Mouse (Mus musculus) layer of hippocampus, postnatal 14 days (tissue): ENCODE results near the gene Cdkl4. TPM values are rescaled to one million over a fixed set of nuclear protein-coding genes. Genes with fewer than 3 reads are reported as not detected.

Experiments
- DNase-seq, 2 experiments: peaks; one replicate each; pipeline ENCODE4 v3.0.0; 2021 to 2022; ENCODE audit warnings: low spot score in 2 of 2, mixed read lengths in 1 of 2
- total RNA-seq, 2 experiments: library from RNA; stranded (reverse); gene quantifications; 2 replicates each; pipeline ENCODE4 v1.2.3; 2021

Cdkl4 gene
- total RNA-seq, 2 experiments from 2014 or later, result 13.3 to 15.5 TPM

DNA sequence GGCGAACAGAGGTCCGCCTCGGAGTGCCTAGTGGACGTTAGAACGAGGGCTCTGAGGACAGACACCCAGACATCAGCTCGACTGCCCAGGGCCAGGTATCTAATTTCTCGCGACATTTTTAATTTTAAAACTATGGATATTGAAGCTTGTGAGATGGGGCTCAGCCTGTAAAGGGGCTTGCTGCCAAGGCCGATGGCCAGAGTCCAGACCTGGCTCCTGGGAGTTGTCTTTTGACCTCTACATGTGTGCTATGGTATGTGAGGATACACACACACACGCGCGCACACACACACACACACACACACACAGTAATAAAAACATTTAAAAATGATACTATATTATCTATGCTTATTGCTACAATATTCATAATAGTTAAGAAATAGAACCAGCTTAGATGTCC is 58.8 kb downstream of the Cdkl4 start:
- DNase-seq, result no peak

DNA sequence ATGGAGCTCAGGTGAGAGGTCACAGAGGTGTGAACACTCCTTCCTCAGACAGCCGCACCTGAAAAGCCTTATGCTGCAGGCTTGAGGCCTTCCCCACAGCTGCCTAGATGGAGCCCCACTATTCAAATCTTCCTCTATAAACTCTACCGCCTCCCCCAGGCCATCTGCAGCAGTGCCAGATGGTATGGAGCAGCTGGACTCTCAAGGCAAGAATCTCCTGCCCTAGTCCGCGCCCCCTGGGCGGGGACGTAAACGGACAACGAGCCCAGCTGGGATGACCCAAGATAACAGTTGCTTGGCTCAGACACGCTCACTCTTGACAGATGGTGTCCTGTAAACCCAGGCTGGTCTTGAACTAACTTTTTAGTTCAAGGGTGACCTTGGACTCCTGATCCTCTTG is 60.4 kb downstream of the Cdkl4 start:
- DNase-seq, result no peak

DNA sequence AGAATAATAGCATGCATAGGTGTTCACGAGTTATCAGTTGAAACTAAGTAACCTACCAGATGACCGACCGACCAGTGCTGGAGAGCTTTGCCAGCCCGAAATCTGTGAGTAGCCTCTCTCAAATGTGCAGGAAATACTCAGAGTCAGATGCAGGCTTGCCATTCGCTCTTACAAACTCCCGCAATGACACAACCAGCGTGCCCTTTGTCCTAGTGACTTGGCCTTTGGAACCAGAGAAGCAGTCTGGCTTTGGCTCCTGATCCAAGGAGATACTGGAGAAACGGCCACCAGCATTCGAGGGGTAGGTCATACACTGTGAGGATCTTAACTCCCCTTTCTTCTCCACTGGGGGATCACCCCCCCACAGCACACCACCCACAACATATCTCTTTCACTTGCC is 61.7 kb downstream of the Cdkl4 start:
- no peak for DNase-seq

DNA sequence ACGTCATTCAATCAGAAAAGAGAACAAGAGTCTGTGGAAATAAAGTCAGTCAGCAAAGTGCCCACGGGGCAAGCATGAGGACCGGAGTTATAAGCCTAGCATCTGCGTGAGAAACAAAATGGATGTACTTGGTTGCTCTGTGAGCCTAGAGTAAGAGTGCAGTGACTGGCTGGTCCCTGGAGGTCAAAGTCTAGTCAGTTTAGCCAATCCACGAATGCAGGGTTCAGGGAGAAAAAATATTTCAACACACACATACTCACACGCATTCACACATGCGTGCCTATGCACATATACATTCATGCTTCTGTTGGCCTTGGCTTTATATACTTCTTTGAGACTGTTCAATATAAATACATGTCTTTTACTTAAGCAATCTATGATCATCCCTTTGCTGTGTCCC is 62.1 kb downstream of the Cdkl4 start:
- no peak for DNase-seq

DNA sequence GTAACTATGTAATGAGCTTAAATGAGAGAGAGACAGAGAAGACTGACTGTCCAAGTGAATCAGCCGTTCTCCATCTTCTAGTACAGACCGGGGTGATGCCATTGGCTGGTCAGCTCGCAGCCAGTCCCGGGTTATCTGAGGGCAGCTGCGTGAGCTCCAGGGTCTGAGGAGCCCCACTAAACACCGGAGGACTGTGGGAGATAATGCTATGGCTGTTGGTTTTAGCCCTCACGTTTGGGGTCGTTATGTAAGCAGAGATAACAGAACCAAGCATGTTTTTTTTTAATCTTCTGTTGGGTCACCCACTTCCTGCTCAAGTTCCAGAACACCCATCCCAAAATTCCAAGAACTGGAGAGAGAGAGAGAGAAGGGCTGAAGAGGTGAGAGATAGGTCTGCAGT is 63.8 kb downstream of the Cdkl4 start:
- no peak for DNase-seq

DNA sequence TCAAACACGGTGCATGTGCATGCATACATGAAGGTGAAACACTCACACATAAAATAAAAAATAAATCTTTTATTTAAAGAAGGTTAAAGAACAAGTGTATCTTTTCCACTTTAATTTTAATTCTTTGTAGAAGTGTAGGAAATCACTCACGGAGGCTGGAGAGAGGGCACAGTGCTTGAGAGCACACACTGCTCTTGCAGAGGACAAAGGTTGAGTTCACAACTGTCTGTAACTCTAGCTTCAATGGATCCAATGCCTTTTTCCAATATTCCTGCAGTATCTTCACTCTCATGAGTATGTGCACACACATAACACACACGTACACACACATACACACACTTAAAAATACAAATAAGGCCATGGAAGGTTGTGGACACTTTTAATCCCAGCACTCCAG is 67.2 kb downstream of the Cdkl4 start:
- DNase-seq, result no peak

DNA sequence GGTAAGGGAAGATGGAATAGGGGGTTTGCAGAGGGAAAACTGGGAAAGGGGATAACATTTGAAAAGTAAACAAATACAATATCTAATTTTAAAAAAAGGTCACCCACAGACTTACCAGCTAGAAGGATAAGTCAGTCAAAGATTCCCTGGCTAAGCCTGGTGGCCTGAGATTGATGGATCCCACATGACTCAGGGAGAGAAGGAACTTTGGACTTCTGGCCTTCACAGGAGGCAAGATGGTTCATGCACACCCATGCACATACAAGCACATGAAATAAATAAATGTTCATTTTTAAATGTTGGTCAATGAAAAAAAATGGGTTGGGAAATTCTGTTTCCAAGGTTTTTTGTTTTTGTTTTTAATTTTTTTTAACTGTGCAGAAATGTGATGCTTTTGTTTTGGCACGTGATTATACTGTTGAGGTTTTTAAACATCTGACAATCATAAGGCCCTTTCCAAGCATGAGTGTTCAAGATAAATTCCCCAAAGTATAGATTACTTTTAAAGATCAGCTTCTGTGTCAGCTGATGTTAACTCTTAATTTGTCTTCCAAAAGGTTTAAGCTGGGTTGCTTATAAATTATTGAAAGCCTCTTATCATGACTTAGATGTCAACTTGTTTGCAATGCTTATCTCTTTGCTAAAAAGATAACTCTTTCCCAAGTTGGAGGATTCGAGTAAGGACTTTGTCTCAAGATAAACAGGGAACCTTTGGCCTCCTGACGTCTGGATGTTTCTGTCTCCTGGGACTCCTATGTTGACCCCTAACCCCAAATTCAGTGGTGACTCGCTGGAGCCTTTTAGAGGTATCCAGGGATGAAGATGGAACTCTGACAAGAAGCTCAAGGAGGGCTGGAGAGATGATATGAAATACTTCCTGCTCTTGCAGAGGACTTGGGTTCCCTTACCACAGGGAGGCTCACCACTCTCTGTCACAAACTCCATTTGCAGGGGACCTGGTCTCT is 67.8 kb downstream of the Cdkl4 start:
- DNase-seq, result no peak

DNA sequence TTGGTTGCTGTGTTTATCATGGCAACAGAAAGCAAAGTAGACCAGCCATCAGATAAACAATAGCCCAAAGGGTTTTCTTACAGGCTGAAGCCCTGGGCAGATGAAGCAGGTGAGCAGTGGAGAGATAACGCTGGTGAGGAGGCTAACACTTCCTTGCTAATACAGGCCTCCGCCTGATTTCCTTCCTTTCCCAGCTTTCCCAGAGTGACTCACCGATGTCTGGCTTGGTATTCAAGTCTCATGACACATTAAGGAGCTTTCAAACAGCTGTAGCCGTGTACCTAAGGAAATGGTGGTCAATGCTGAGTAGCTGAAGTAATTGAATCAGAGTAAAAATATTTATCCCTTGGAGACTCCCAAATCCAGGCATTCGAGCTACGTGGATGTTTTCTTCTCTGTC is 71.8 kb downstream of the Cdkl4 start:
- no peak for DNase-seq

DNA sequence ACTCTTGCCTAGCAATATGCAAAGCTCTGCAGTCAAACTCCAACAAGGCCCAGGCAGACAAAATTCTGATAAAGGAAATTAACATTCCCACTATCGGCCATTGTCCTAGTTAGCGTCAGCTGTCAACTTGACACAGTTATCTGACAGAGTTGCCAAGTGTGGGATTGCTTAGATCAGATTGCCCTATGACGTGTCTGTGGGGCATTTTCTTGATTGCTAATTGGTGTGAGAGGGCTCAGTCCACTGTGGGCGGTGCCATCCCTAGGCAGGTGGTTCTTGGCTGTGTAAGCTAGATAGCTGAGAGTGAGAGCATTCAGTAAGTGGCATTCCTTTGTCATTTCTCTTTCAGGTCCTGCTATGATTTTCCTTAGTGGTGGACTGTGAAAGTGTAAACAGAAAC is 72.3 kb downstream of the Cdkl4 start:
- DNase-seq, result no peak

DNA sequence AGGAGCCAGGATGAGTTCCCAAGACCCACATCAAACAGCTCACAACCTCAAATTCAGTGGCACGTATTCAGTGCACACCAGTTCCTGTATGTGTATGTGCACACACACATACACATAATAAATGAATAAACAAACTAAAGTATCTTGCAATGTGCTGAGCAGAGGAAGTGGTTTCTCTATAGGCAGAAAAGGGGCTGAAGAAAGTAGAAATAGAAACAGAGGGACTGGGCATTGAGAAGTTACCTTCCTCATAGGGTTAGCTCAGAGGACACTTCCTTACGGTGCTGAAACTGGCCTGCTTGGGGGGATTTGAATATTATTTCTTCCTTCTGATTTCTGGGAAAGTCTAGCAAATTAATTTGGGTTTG is 75.8 kb downstream of the Cdkl4 start:
- DNase-seq, result no peak

DNA sequence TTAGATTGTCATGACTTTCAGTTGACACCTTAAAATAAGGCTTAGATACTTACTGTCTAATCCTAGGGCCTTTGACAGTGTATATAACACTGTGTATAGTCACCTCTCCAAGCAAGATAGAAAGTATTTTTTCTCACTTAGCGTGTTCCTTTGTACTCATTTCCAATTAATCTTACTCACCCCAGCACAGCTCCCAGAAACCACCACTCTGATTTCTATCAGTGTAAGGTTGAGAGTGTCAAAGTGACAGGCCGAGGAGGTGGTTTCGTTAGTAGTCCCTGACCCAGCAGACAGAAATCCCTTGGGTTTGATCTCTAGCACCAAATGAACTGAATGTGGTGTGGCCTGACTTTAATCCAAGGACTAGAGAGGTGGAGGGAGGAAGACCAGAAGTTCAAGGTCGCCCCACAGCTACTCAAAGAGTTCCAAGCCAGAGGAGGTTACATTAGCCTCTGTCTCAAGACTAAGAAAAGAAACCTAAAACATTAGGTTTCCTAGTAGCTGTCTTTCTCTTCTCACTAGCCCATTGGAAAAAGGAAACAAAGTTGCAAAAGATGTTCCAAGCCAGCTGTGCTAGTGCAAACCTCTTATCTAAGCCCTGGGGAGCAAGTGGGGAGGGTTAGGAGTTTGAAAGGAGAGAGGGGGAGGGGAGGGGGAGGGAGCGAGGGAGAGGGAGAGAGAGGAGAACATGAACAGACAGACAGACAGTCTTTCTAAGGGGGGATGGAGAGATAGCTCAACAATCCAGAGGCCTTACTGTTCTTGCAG is 76.4 kb downstream of the Cdkl4 start:
- no peak for DNase-seq

DNA sequence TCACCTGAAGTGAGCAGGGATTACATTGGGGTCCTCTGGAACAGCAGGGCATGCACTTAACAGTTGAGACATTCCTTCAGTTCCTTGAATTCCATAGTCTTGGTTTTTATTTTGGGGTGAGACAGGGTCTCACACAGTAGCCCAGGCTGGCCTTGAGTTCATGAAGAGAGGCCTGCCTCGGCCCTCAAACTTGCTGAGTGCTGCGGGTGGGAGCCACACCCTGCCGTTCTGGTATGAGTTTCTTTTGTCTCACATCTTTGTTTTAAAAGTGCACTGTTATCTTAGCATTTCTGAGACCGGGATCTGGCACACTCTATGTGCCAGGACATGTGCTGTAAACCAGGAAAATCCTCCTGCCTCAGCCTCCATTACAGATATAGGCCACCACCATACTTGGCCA is 77.6 kb downstream of the Cdkl4 start:
- DNase-seq, result no peak

DNA sequence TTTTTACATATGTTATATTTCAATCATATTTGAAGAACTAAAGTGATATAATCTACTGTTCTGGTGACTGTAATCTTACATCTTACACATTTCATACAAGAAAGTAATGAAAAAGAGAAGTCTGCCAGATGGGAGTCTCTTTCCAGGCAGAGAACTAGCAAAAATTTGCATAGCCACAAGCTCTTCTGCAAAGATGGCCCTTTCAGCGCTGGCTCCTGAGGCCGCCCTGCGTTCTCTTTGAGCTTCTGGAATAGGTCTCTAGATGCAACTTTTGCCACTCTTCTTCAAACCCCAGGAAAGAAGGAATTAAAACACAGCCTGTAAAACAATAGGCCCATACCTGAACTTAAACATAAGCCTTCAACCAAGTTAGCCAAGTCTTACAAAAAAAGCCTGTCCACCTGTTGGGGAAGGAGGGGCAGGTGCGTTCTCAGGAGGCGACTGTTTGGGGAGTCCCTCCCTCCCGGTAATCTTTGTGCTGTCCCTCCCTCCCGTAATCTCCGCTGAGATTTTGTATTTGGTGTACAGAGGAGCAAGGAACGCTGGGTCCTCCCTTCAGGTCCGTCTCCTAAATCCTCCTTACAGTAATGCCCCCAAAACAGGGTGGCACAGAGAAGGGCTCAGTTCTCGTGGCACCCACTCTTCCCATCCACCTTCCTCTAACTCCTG is 78.9 kb downstream of the Cdkl4 start:
- no peak for DNase-seq

DNA sequence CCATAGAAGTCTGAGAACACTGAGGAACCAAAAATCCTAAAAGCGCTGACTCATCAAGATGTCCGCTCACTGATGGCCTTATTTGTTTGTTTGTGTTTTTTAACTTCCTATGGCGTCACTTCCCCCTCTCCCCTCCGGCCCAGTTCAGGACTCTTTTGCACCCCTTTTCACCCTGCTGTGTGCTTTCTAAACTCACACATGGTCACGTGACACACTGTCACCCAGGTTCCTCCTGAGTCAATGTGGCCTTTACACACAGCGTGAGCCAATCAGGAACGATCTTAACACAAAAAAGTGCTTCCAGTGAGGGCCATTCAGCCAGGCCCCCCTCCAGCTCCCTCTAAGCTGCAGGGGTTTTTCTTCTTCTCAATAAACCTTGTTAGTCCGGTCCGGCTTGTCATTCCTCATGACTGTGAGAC is 80.4 kb downstream of the Cdkl4 start:
- no peak for DNase-seq

DNA sequence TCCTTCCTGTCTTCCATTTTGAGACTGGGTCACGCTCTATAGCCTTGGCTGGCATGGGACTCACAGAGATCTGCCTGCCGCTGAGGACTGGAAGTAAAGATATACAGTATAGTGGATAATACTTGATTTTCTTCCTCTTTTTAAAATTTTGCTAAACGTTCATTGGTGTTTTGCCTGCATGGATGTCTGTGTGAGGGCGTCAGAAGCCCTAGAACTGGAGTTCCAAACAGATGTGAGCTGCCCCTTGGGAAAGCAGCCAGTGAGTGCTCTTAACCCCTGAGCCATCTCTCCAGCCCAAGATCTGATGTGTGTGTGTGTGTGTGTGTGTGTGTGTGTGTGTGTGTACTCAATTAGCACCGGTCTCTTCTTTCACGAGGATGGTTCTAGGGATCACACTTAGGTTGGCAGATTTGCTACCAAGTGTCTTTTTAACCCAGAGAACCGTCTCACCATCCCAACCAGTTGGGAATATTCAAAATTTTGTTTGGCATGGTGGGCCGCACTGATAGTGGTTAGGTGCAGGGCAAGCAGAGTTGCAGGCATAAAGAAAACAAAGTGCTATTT is 80.9 kb downstream of the Cdkl4 start:
- no peak for DNase-seq

DNA sequence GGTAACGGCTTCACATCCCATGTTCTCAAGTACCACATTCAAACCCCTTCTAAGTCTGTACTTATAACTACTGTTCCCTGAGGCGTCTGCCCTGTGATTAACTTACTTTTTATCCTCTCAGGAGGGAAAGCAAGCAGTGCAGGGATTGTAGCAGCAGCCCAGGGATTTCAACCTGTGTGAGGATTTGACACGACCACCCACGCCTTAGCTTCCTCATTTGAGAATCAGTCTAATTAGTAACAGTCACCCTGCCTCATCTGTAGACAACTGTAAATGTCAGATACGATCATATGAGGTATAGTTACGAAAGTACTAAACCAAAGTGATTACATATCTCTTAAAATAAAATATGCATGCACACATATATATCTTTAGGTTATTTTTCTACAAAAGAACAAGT is 81.4 kb downstream of the Cdkl4 start:
- DNase-seq, result no peak

DNA sequence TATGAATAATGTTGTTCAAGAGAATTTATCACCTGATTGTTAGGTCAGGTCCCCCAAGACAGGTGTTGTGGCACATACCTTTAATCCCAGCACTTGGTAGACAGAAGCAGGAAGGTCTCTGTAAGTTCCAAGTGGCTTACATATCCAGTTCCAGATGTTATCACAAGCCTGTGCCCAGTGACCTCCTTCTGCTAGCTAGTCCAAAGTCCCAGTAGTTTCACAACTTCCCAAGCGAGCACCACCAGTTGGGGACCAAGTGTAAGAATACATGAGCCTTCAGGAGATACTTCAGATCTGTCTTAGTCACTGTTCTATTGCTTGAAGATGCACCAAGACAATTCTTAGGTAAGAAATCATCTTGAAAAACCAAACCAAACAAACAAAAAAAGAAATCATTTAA is 83.7 kb downstream of the Cdkl4 start:
- DNase-seq, result no peak

DNA sequence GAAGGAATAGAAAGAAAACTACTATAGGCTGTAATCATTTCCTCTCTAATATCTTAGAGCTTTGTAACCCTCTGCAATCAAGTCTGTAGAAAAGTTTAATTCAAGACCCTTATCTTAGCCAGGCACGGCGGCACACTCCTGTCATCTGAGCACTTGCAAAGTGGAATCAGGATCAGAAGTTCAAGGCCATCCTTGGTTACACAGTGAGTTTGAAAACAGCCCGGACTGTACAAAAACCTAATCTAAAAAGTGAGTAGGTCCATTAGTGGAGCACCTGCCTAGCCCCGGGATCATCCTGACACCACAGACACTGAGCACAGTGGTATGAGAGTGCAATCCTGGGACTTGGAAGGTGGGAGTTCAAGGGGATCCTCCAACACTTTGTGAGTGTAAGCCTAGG is 84.8 kb downstream of the Cdkl4 start:
- DNase-seq, result no peak

DNA sequence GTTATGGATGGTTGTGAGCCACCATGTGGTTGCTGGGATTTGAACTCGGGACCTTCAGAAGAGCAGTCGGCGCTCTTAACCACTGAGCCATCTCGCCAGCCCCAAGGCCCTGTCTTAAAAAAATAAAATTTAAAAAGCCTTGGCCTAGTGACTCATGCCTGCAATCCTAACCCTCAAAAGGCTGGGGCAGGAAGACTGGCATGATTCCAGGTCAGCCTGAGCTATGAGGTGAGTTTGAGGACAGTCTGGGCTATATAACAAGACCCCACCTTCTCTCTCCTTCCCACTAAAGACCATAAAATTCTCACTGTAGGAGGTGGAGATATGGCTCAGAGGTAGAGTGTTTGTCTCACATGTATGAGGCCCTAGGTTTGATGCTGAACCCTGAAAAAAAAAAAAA is 85.3 kb downstream of the Cdkl4 start:
- no peak for DNase-seq

DNA sequence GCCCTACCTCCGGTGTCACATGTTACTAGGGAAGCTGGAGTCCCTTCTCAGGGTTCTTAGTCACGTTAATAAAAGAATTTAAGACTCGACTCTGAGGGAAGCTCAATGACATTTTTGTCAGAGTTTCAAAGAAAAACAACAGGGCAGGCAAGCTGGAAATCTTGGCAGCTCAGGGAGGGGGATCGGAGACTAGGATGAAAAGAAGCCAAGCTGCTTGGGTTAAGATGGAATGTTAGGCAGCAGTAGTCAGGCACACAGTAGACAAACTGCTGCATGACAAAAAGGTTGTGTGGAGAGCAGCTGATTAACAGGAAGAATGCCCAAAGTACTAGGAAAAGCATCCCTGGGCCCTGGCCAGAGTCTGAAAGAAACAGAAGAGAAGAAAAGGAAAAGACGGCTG is 87.4 kb downstream of the Cdkl4 start:
- DNase-seq, result no peak

DNA sequence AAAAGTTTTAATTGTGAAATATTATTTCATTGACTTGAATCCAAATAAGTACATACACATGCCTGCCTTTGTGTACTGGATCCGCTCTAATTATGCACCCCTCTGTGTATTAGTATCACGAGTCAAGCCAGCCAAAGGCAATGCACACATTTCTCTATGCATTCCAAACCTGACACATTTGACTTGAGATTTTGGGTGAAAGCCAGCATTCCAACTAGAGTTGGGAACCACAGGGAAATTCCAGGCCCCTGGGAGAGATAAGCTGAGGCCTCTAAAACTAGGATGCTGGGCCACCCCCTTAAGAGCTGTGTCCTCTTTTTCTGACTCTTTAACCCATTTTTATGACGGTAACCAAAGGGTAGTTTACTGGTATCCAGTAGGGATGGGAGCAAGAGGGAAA is 88.7 kb downstream of the Cdkl4 start:
- DNase-seq, result no peak

DNA sequence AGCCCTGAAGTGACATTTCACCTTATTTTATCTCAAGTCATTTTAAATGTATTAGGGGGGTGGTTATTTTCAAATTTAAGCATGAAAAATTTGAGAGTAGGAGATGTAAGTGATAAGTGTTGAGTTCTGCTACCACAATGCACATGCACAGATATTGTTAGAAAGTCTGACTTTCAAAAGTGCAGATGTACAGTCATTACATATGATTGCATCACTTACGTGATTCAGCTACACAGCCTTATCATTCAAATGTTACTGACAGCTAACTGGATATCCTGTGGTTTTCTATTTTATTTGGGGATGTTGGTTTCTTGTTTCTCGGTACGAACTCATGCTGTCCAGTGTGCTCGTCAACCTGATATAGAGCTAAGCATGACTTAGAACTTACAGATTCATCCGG is 92.5 kb downstream of the Cdkl4 start:
- no peak for DNase-seq
